Mouse (Mus musculus) lung, postnatal 4 days (tissue): ENCODE data around the gene Hcfc1.

ENCODE experiments used
- DNase-seq, 2 experiments: peaks; one replicate each; pipeline ENCODE4 v3.0.0; 2021

Hcfc1 gene

GRCm38 (mm10) chrX:73941860-73942259 is 24.3 kb downstream of the Hcfc1 start:
- no peak for DNase-seq

- no peak for DNase-seq
Observed at GRCm38 (mm10) chrX:73931871-73932270, 34.3 kb downstream of the Hcfc1 start.

- DNase-seq, result peak; percentile 84 to 89
Observed at GRCm38 (mm10) chrX:73930402-73931062, 35.6 kb downstream of the Hcfc1 start, which contains the start of gene Renbp. TSS of gene Renbp (minus strand) at chrX:73930850.

GRCm38 (mm10) chrX:73922550-73922882 is 43.6 kb downstream of the Hcfc1 start:
- no peak for DNase-seq

- peak; percentile 90 to 93 for DNase-seq
Observed at GRCm38 (mm10) chrX:73921823-73922549, 44.2 kb downstream of the Hcfc1 start, which contains the start of the genes Arhgap4 and Naa10. TSS of gene Arhgap4 (minus strand) at chrX:73921870. TSS of gene Naa10 (minus strand) at chrX:73921944.

- no peak for DNase-seq
Observed at GRCm38 (mm10) chrX:73921285-73921822, 44.8 kb downstream of the Hcfc1 start.

GRCm38 (mm10) chrX:73918631-73919030 is 47.5 kb downstream of the Hcfc1 start:
- DNase-seq, result no peak

GRCm38 (mm10) chrX:73916945-73917344 is 49.2 kb downstream of the Hcfc1 start:
- no peak for DNase-seq

- peak; percentile 90 to 97 for DNase-seq
Observed at GRCm38 (mm10) chrX:73914827-73915703, 51.1 kb downstream of the Hcfc1 start.

GRCm38 (mm10) chrX:73911588-73911987 is 54.6 kb downstream of the Hcfc1 start:
- DNase-seq, result peak; percentile 48

GRCm38 (mm10) chrX:73911156-73911555 is 55.0 kb downstream of the Hcfc1 start:
- peak; percentile 51 to 56 for DNase-seq

GRCm38 (mm10) chrX:73910451-73910850 is 55.7 kb downstream of the Hcfc1 start:
- no peak for DNase-seq

- no peak for DNase-seq
Observed at GRCm38 (mm10) chrX:73910049-73910448, 56.1 kb downstream of the Hcfc1 start.

- DNase-seq, result no peak
Observed at GRCm38 (mm10) chrX:73897959-73898358, 68.2 kb downstream of the Hcfc1 start.

GRCm38 (mm10) chrX:73895719-73896118 is 70.4 kb downstream of the Hcfc1 start, which contains the start of gene L1cam:
TSS of gene L1cam (minus strand) at chrX:73896105.
- peak; percentile 28 to 34 for DNase-seq

GRCm38 (mm10) chrX:73892833-73893232 is 73.3 kb downstream of the Hcfc1 start:
- no peak for DNase-seq
